ENCODE assay signal across 24 mouse cellular contexts in genomic region chr7:29555051-29555450, GRCm38 (mm10). TPM values are rescaled to one million over a fixed set of nuclear protein-coding genes. Genes with fewer than 3 reads are reported as not detected.
DNase-seq lines count a peak whose midpoint lies in the region; ATAC-seq lines count a peak whose summit lies in the region.
"Had no signal": no experiment of that assay in that cellular context is flagged by ENCODE, and none has a peak within 500 bp of the region (broad histone marks: within the 10 kb centered on the region; RNA-seq: fewer than 3 reads in every experiment).

No protein-coding gene starts in this region.

- no peaks in the 10 kb centered on the region for H3K27me3 ChIP-seq in heart, embryonic 12.5 days (replicated peaks)
- H3K27me3 ChIP-seq: embryonic facial prominence, embryonic 13.5 days; forebrain, embryonic 12.5 days; forebrain, embryonic 15.5 days; hindbrain, embryonic 12.5 days; hindbrain, embryonic 15.5 days had no signal

- no peak for ATAC-seq in heart, embryonic 12.5 days (ENCODE audit: insufficient number of reproducible peaks, low FRiP score)
- ATAC-seq: forebrain, embryonic 15.5 days had no signal

- 80% methylated on average over 13 of the region's 13 CpGs for WGBS in heart, embryonic 12.5 days

- H3K36me3 ChIP-seq in heart, embryonic 12.5 days = no peaks in the 10 kb centered on the region
- H3K36me3 ChIP-seq: embryonic facial prominence, embryonic 10.5 days; embryonic facial prominence, embryonic 13.5 days; forebrain, embryonic 12.5 days; forebrain, embryonic 15.5 days; G1E; heart, embryonic 10.5 days; hindbrain, embryonic 12.5 days; hindbrain, embryonic 15.5 days had no signal

- H3K27ac ChIP-seq in heart, embryonic 12.5 days (ENCODE audit: poor library complexity, severe bottlenecking) = no peak overlapping the region
- H3K27ac ChIP-seq: embryonic facial prominence, embryonic 10.5 days; embryonic facial prominence, embryonic 13.5 days; forebrain, embryonic 12.5 days; forebrain, embryonic 15.5 days; heart, adult 2 months; heart, embryonic 10.5 days; hindbrain, embryonic 12.5 days; hindbrain, embryonic 15.5 days had no signal

- no peaks in the 10 kb centered on the region for H3K4me1 ChIP-seq in heart, embryonic 12.5 days (replicated peaks)
- H3K4me1 ChIP-seq: forebrain, embryonic 12.5 days; forebrain, embryonic 15.5 days; heart, embryonic 10.5 days; hindbrain, embryonic 12.5 days; hindbrain, embryonic 15.5 days had no signal

- no peak overlapping the region for H3K4me2 ChIP-seq in heart, embryonic 12.5 days
- H3K4me2 ChIP-seq: embryonic facial prominence, embryonic 13.5 days; forebrain, embryonic 12.5 days; forebrain, embryonic 15.5 days; hindbrain, embryonic 12.5 days; hindbrain, embryonic 15.5 days had no signal

- no peak overlapping the region for H3K4me3 ChIP-seq in heart, embryonic 12.5 days
- H3K4me3 ChIP-seq: embryonic facial prominence, embryonic 10.5 days; embryonic facial prominence, embryonic 13.5 days; erythroblast, embryonic 14.5 days; forebrain, embryonic 12.5 days; forebrain, embryonic 15.5 days; heart, adult 2 months; heart, embryonic 10.5 days; hindbrain, embryonic 12.5 days; hindbrain, embryonic 15.5 days had no signal

- H3K9ac ChIP-seq in heart, embryonic 12.5 days = no peak overlapping the region
- H3K9ac ChIP-seq: embryonic facial prominence, embryonic 13.5 days; forebrain, embryonic 12.5 days; forebrain, embryonic 15.5 days; hindbrain, embryonic 12.5 days; hindbrain, embryonic 15.5 days had no signal

- no peaks in the 10 kb centered on the region for H3K9me3 ChIP-seq in heart, embryonic 12.5 days (replicated peaks)
- H3K9me3 ChIP-seq: embryonic facial prominence, embryonic 10.5 days; embryonic facial prominence, embryonic 13.5 days; forebrain, embryonic 12.5 days; forebrain, embryonic 15.5 days; G1E; heart, embryonic 10.5 days; hindbrain, embryonic 12.5 days; hindbrain, embryonic 15.5 days had no signal

- peak; percentile 61 for DNase-seq in heart, adult 11 months
- DNase-seq in ES-CJ7 (ENCODE audit: low read depth, low spot score) (peak; percentile 30), ZHBTc4 (ENCODE audit: low read depth, low spot score) (peak; percentile 62)
- peak; percentile 19 for DNase-seq in testis, postnatal 14 days (ENCODE audit: low spot score)
- DNase-seq in adrenal gland, adult 8-10 months = no peak
- DNase-seq in cerebellum, postnatal 25 days = no peak
- DNase-seq: adrenal gland, postnatal 14 days; cerebellum, adult 11 months; cerebellum, adult 2 months; cerebellum, adult 9-11 months; cerebellum, postnatal 36 days; embryo, embryonic 11 days; gastrocnemius, postnatal 25 days; heart, adult 2 months had no signal

RNA-seq across cellular contexts. Expression of gene Sipa1l3, which starts 36.6 kb away (rescaled TPM):
- 3.7 and 3.8 TPM in 2 replicates for polyA plus RNA-seq in heart, embryonic 12.5 days (2016; fragmentation: Nextera tagmentation; extraction: Ambion mirVana)
- 10 to 100 TPM; 33.2 to 42.3 (median 40.6) TPM for total RNA-seq in adrenal gland, adult 8-10 months (2022)

Comparison
In these comparisons a context has a peak if more than half of its experiments do, and no peak if none do; other contexts are left out.
1. DNase-seq: peak in heart, adult 11 months (single experiment), ES-CJ7 (single experiment), ZHBTc4 (single experiment) and testis, postnatal 14 days (single experiment); none in adrenal gland, adult 8-10 months (single experiment) and cerebellum, postnatal 25 days (0 of 2).